35 mouse cellular contexts compared by ENCODE assay signal in genomic region chr14:14784223-14784622, GRCm38 (mm10). TPM values are rescaled to one million over a fixed set of nuclear protein-coding genes. Genes with fewer than 3 reads are reported as not detected.
"Had no signal": no experiment of that assay in that cellular context is flagged by ENCODE, and none has a peak within 500 bp of the region (broad histone marks: within the 10 kb centered on the region; RNA-seq: fewer than 3 reads in every experiment).

No protein-coding gene starts in this region.

- H3K27ac ChIP-seq: limb, embryonic 10.5 days; limb, embryonic 12.5 days; limb, embryonic 13.5 days; limb, embryonic 15.5 days; liver, embryonic 12.5 days; liver, embryonic 13.5 days; liver, embryonic 14.5 days; liver, embryonic 15.5 days; lung, embryonic 15.5 days; macrophage; midbrain, embryonic 10.5 days; midbrain, embryonic 12.5 days; midbrain, embryonic 13.5 days; midbrain, embryonic 15.5 days; neural tube, embryonic 12.5 days had no signal

- H3K27me3 ChIP-seq: limb, embryonic 12.5 days; limb, embryonic 13.5 days; limb, embryonic 15.5 days; liver, embryonic 12.5 days; liver, embryonic 13.5 days; liver, embryonic 15.5 days; lung, embryonic 15.5 days; megakaryocyte, embryonic 14.5 days; midbrain, embryonic 12.5 days; midbrain, embryonic 13.5 days; midbrain, embryonic 15.5 days; neural tube, embryonic 12.5 days had no signal

- H3K9ac ChIP-seq: limb, embryonic 12.5 days; limb, embryonic 13.5 days; limb, embryonic 15.5 days; liver, embryonic 12.5 days; liver, embryonic 13.5 days; liver, embryonic 14.5 days; liver, embryonic 15.5 days; liver, postnatal 0 days; lung, embryonic 14.5 days; lung, embryonic 15.5 days; midbrain, embryonic 12.5 days; midbrain, embryonic 13.5 days; midbrain, embryonic 15.5 days; neural tube, embryonic 12.5 days had no signal

- DNase-seq: left cerebral cortex, postnatal 4 days; liver; liver, embryonic 13.5 days; liver, postnatal 0 days; lung, adult 18-20 months; lung, adult 2 months; lung, embryonic 14.5 days; lung, postnatal 10 days; lung, postnatal 14 days; lung, postnatal 36 days; lung, postnatal 4 days; midbrain, embryonic 14.5 days had no signal

- ATAC-seq: liver, embryonic 12.5 days; liver, postnatal 0 days; lung, postnatal 0 days; midbrain, embryonic 13.5 days; midbrain, embryonic 15.5 days; midbrain, embryonic 16.5 days had no signal

- H3K9me3 ChIP-seq: limb, embryonic 10.5 days; limb, embryonic 12.5 days; limb, embryonic 13.5 days; limb, embryonic 15.5 days; liver, embryonic 12.5 days; liver, embryonic 13.5 days; liver, embryonic 15.5 days; lung, embryonic 15.5 days; megakaryocyte, embryonic 14.5 days; midbrain, embryonic 10.5 days; midbrain, embryonic 12.5 days; midbrain, embryonic 13.5 days; midbrain, embryonic 15.5 days; neural tube, embryonic 12.5 days had no signal

- H3K4me1 ChIP-seq: limb, embryonic 10.5 days; limb, embryonic 12.5 days; limb, embryonic 13.5 days; limb, embryonic 15.5 days; liver, embryonic 12.5 days; liver, embryonic 13.5 days; liver, embryonic 15.5 days; lung, embryonic 15.5 days; megakaryocyte, embryonic 14.5 days; midbrain, embryonic 10.5 days; midbrain, embryonic 12.5 days; midbrain, embryonic 13.5 days; midbrain, embryonic 15.5 days; neural tube, embryonic 12.5 days had no signal

- H3K4me2 ChIP-seq: limb, embryonic 12.5 days; limb, embryonic 13.5 days; limb, embryonic 15.5 days; liver, embryonic 11.5 days; liver, embryonic 12.5 days; liver, embryonic 13.5 days; liver, embryonic 15.5 days; lung, embryonic 14.5 days; lung, embryonic 15.5 days; midbrain, embryonic 11.5 days; midbrain, embryonic 12.5 days; midbrain, embryonic 13.5 days; midbrain, embryonic 15.5 days; neural tube, embryonic 12.5 days had no signal

- H3K4me3 ChIP-seq: limb, embryonic 10.5 days; limb, embryonic 12.5 days; limb, embryonic 13.5 days; limb, embryonic 15.5 days; liver, embryonic 12.5 days; liver, embryonic 13.5 days; liver, embryonic 15.5 days; lung, embryonic 15.5 days; megakaryocyte, embryonic 14.5 days; midbrain, embryonic 10.5 days; midbrain, embryonic 12.5 days; midbrain, embryonic 13.5 days; midbrain, embryonic 15.5 days; myocyte; neural tube, embryonic 12.5 days had no signal

RNA-seq across cellular contexts. Expression of gene Nek10, which starts 19.0 kb away (rescaled TPM):
- total RNA-seq: megakaryocyte progenitor cell, adult 5-6 weeks had no signal
- polyA plus RNA-seq: limb, embryonic 12.5 days; liver, adult 2 months; liver, embryonic 11.5 days; liver, embryonic 12.5 days; liver, embryonic 13.5 days; liver, embryonic 16.5 days; liver, postnatal 0 days; midbrain, embryonic 10.5 days; neural tube, embryonic 12.5 days had no signal
